Comparison of ENCODE assay signal across 20 mouse cellular contexts in the genomic region with DNA sequence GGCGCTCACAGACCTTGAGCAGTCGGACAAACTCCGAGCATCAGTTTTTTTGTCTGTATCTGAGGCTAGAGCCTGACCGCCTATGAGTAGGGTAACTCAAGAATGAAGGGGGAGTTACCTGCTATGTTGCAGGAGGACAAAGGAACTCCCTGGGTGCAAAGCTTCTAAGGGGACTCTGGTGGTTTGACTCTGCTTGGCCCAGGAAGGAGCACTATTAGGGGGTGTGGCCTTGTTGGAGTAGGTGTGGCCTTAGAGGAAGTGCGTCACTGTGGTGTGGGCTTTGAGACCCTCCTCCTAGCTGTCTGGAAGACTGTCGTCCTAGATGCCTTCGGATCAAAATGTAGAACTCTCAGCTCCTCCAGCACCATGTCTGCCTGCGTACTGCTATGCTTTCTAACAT.
"Had no signal": no experiment of that assay in that cellular context is flagged by ENCODE, and none has a peak within 500 bp of the region (broad histone marks: within the 10 kb centered on the region; RNA-seq: fewer than 3 reads in every experiment).

No protein-coding gene starts in this region.

- H3K4me3 ChIP-seq: lung, embryonic 15.5 days; megakaryocyte, embryonic 14.5 days; midbrain, embryonic 13.5 days; midbrain, embryonic 15.5 days; neural tube, embryonic 13.5 days; stomach, embryonic 15.5 days had no signal

- H3K27ac ChIP-seq: lung, embryonic 15.5 days; macrophage; midbrain, embryonic 13.5 days; midbrain, embryonic 15.5 days; neural tube, embryonic 13.5 days; stomach, embryonic 15.5 days; stomach, postnatal 0 days had no signal

- H3K4me2 ChIP-seq: lung, embryonic 15.5 days; midbrain, embryonic 11.5 days; midbrain, embryonic 13.5 days; midbrain, embryonic 15.5 days; neural tube, embryonic 13.5 days; stomach, embryonic 15.5 days had no signal

- DNase-seq: liver, postnatal 0 days; lung, adult 2 months; lung, postnatal 14 days; lung, postnatal 36 days; retina, postnatal 1 day; right cerebral cortex, adult 18-20 months; right cerebral cortex, postnatal 14 days; thymus, adult 2 months; thymus, postnatal 25 days; thymus, postnatal 4 days had no signal

- ATAC-seq: liver, postnatal 0 days; lung, postnatal 0 days; midbrain, embryonic 13.5 days; midbrain, embryonic 15.5 days had no signal

- H3K27me3 ChIP-seq: midbrain, embryonic 15.5 days; neural tube, embryonic 13.5 days had no signal

- H3K9me3 ChIP-seq: lung, embryonic 15.5 days; midbrain, embryonic 13.5 days; midbrain, embryonic 15.5 days; neural tube, embryonic 13.5 days; stomach, embryonic 15.5 days had no signal

- H3K36me3 ChIP-seq: lung, embryonic 15.5 days; midbrain, embryonic 13.5 days; midbrain, embryonic 15.5 days; neural tube, embryonic 13.5 days; stomach, embryonic 15.5 days had no signal

- H3K9ac ChIP-seq: liver, postnatal 0 days; lung, embryonic 15.5 days; midbrain, embryonic 13.5 days; midbrain, embryonic 15.5 days; neural tube, embryonic 13.5 days; stomach, embryonic 15.5 days had no signal
